In the genomic region with DNA sequence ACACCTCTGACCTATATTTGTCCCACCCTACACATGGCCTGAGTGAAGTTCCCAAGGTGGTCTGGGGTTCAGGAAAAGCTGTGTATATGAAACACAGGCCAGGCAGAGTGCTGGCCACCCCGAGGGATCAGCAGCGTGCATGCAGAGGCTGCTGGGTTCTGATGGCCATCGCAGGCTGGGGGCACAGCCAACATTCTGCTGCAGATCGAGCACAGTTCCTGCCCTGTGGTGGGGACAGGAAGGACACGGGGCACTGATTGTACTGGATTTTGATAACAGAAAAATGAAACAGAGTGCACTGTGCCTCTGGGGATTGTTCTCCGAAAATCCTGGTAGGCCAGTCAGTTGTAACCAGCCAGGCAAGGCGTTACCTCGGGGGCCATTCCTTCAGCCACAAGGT, we compare ENCODE assay signal across 16 mouse cellular contexts.
DNase-seq lines count a peak whose midpoint lies in the region; ATAC-seq and TF ChIP-seq lines count a peak whose summit lies in the region.
"Had no signal": no experiment of that assay in that cellular context is flagged by ENCODE, and none has a peak within 500 bp of the region (broad histone marks: within the 10 kb centered on the region; RNA-seq: fewer than 3 reads in every experiment).

No protein-coding gene starts in this region.

- no peaks in the 10 kb centered on the region for H3K9me3 ChIP-seq in kidney, embryonic 14.5 days (ENCODE audit: control insufficient read depth, low read length)
- H3K9me3 ChIP-seq: neural tube, embryonic 12.5 days had no signal

- DNase-seq in heart, adult 18-20 months: peak; percentile 44 to 68
- DNase-seq in heart, postnatal 4 days: no peak
- DNase-seq in kidney, postnatal 36 days: peak; percentile 48 to 52
- no peak for DNase-seq in cerebellum, adult 2 months
- DNase-seq in thymus, postnatal 10 days (ENCODE audit: low spot score in 2 of 2): no peak
- DNase-seq: cerebellum, adult 9-11 months; gastrocnemius, postnatal 10 days; left cerebral cortex, postnatal 4 days; lung, embryonic 14.5 days; right cerebral cortex, postnatal 25 days; thymus, adult 18-20 months had no signal

- no peak overlapping the region for H3K4me2 ChIP-seq in kidney, embryonic 14.5 days (replicated peaks; ENCODE audit: low read depth, low read length)
- H3K4me2 ChIP-seq: lung, embryonic 14.5 days; neural tube, embryonic 12.5 days had no signal

- H3K9ac ChIP-seq in kidney, embryonic 14.5 days (ENCODE audit: low read depth, low read length): no peak overlapping the region
- H3K9ac ChIP-seq: lung, embryonic 14.5 days; neural tube, embryonic 12.5 days had no signal

- WGBS in kidney, embryonic 14.5 days: 73% methylated on average over 8 of the region's 8 CpGs
- 80% methylated on average over 8 of the region's 8 CpGs for WGBS in cerebellum, adult 2 months

- no peak for TF ChIP-seq CTCF in cerebellum, adult 2 months (IDR thresholded peaks at IDR 0.05; ENCODE audit: borderline replicate concordance, insufficient read depth, low read depth, low read length)

- H3K36me3 ChIP-seq in kidney, embryonic 14.5 days (ENCODE audit: control insufficient read depth, insufficient read depth, low read length): no peaks in the 10 kb centered on the region
- H3K36me3 ChIP-seq: neural tube, embryonic 12.5 days had no signal

- H3K4me1 ChIP-seq in kidney, embryonic 14.5 days (ENCODE audit: control insufficient read depth, insufficient read depth, low read length): peaks cover 3% of the 10 kb centered on the region; the same call in 1 of the 2 replicates
- peaks cover 9% of the 10 kb centered on the region; the same call in 1 of the 2 replicates for H3K4me1 ChIP-seq in cerebellum, adult 2 months (ENCODE audit: control insufficient read depth, insufficient read depth, low read length)

- no peak overlapping the region for H3K27ac ChIP-seq in kidney, embryonic 14.5 days (ENCODE audit: low read depth, low read length)
- no peak overlapping the region for H3K27ac ChIP-seq in cerebellum, adult 2 months (ENCODE audit: insufficient read depth, low read length)
- H3K27ac ChIP-seq: hindbrain, postnatal 0 days; neural tube, embryonic 12.5 days had no signal

- no peak for ATAC-seq in kidney, embryonic 14.5 days (ENCODE audit: low FRiP score, low TSS enrichment)
- 0 out of 2 replicates have a peak, but pooled peaks have one; percentile 7 for ATAC-seq in granulocyte monocyte progenitor cell, adult 5-6 weeks (replicated peaks; ENCODE audit: poor library complexity, severe bottlenecking)
- peak; percentile 46; the same call in 1 of the 2 replicates for ATAC-seq in megakaryocyte progenitor cell, adult 5-6 weeks (replicated peaks; ENCODE audit: poor library complexity)
- ATAC-seq: hindbrain, postnatal 0 days had no signal

- no peak for TF ChIP-seq POLR2A in cerebellum, adult 2 months (IDR thresholded peaks at IDR 0.05; ENCODE audit: borderline replicate concordance, insufficient read depth, low read length)

- no peaks in the 10 kb centered on the region for H3K27me3 ChIP-seq in kidney, embryonic 14.5 days (ENCODE audit: control insufficient read depth, insufficient read depth, low read length)
- H3K27me3 ChIP-seq in cerebellum, adult 2 months (ENCODE audit: control insufficient read depth, insufficient read depth, low read length): no peaks in the 10 kb centered on the region
- H3K27me3 ChIP-seq: neural tube, embryonic 12.5 days had no signal

- H3K4me3 ChIP-seq in kidney, embryonic 14.5 days (ENCODE audit: low read length): no peak overlapping the region
- H3K4me3 ChIP-seq in cerebellum, adult 2 months (replicated peaks; ENCODE audit: insufficient read depth, low read depth, low read length): no peak overlapping the region
- H3K4me3 ChIP-seq: neural tube, embryonic 12.5 days had no signal

Comparison
In these comparisons a context has a peak if more than half of its experiments do, and no peak if none do; other contexts are left out.
1. DNase-seq: peak in heart, adult 18-20 months (2 of 2) and kidney, postnatal 36 days (2 of 2); none in heart, postnatal 4 days (single experiment), cerebellum, adult 2 months (0 of 2) and thymus, postnatal 10 days (0 of 2).